Mouse (Mus musculus) heart, postnatal 0 days (tissue): Measurements from ENCODE around the gene Odf3. TPM values are rescaled to one million over a fixed set of nuclear protein-coding genes. Genes with fewer than 3 reads are reported as not detected.

ENCODE experiments used
- ATAC-seq: fragments of 200-750 bp; cut with Nextera tagmentation; 2 replicates; pipeline ENCODE4 v1.8.0; 2017; ENCODE audit warnings: low read depth, moderate number of reproducible peaks, moderate library complexity; ENCODE audit not compliant: insufficient read depth
- DNase-seq: peaks from one replicate; pipeline ENCODE4 v3.0.0-alpha.2; 2016; ENCODE audit warnings: low spot score
- H3K27ac ChIP-seq: fragments of 300-500 bp; sonication (generic); 2 replicates; pipeline ENCODE4 v1.5.1; 2014; ENCODE audit warnings: low read depth, mild to moderate bottlenecking
- H3K27me3 ChIP-seq: fragments of 300-500 bp; sonication (generic); 2 replicates; pipeline ENCODE4 v1.6.1; 2014; ENCODE audit warnings: low read length, mixed read lengths; ENCODE audit not compliant: control insufficient read depth, insufficient read depth
- H3K36me3 ChIP-seq: fragments of 300-500 bp; sonication (generic); replicated peaks from 2 replicates; pipeline ENCODE4 v1.6.1; 2014; ENCODE audit warnings: low read length, mixed read lengths; ENCODE audit not compliant: control insufficient read depth, insufficient read depth
- H3K4me1 ChIP-seq: fragments of 300-500 bp; sonication (generic); 2 replicates; pipeline ENCODE4 v1.6.1; 2014; ENCODE audit warnings: antibody characterized with exemption; ENCODE audit not compliant: control insufficient read depth, insufficient read depth
- H3K4me2 ChIP-seq: fragments of 300-500 bp; sonication (generic); 2 replicates; pipeline ENCODE4 v1.6.1; 2014; ENCODE audit warnings: low read depth, mild to moderate bottlenecking, low read length, moderate library complexity
- H3K4me3 ChIP-seq: fragments of 300-500 bp; sonication (generic); 2 replicates; pipeline ENCODE4 v1.5.1; 2014; ENCODE audit warnings: low read depth, low read length
- H3K9ac ChIP-seq: fragments of 300-500 bp; sonication (generic); replicated peaks from 2 replicates; pipeline ENCODE4 v1.6.1; 2014; ENCODE audit warnings: low read depth, low read length, mixed read lengths
- H3K9me3 ChIP-seq: fragments of 300-500 bp; sonication (generic); replicated peaks from 2 replicates; pipeline ENCODE4 v1.6.1; 2016; ENCODE audit warnings: low read length; ENCODE audit not compliant: control insufficient read depth
- CTCF ChIP-seq: IDR thresholded peaks from 2 replicates; pipeline ENCODE4 v1.5.1; 2016; ENCODE audit warnings: antibody characterized with exemption, control low read depth, low read depth
- EP300 ChIP-seq: IDR thresholded peaks from 2 replicates; pipeline ENCODE4 v1.6.1; 2016; ENCODE audit warnings: antibody characterized with exemption, low read depth
- WGBS: fragments of 180-500 bp; shearing (Covaris S2); extraction: QIAGEN DNeasy Blood & Tissue Kit; methylation state at CpG from one replicate; pipeline ENCODE4 v1.1.7; 2014; 5-methylcytosine and 5-hydroxymethylcytosine counted together
- polyA plus RNA-seq: library from polyadenylated mRNA; unstranded; fragments of >200 nt; fragmentation: Nextera tagmentation; extraction: Ambion mirVana; gene quantifications from 2 replicates; pipeline ENCODE4 v1.2.1, GENCODE M21; 2015
- total RNA-seq: library from RNA; depleted of rRNA; stranded (reverse); fragments of >200 nt; gene quantifications from 2 replicates; pipeline ENCODE4 v1.2.3, GENCODE M21; 2014; ENCODE audit warnings: low replicate concordance

Gene Odf3
- total and polyA plus RNA-seq, 2 experiments from 2014 or later: not detected

- H3K27me3 ChIP-seq: peaks cover 20% of the 10 kb centered on the region; the same call in 1 of the 2 replicates
Observed at GRCm38 (mm10) chr7:140845683-140846082, 1.9 kb upstream of the Odf3 start.

GRCm38 (mm10) chr7:140846676-140847075, 929 bp upstream of the Odf3 start:
- H3K27ac ChIP-seq: no peak overlapping the region
- TF ChIP-seq EP300 (no peak), CTCF (no peak)
- H3K4me3 ChIP-seq: no peak overlapping the region
- ATAC-seq (no peak), DNase-seq (no peak)
- peaks cover 4% of the 10 kb centered on the region; the same call in 1 of the 2 replicates for H3K36me3 ChIP-seq
- H3K27me3 ChIP-seq: peaks cover 10% of the 10 kb centered on the region; the same call in 1 of the 2 replicates
- H3K9ac ChIP-seq: no peak overlapping the region
- H3K4me2 ChIP-seq: no peak overlapping the region
- H3K9me3 ChIP-seq: no peaks in the 10 kb centered on the region
- no peaks in the 10 kb centered on the region for H3K4me1 ChIP-seq
- WGBS: 80% methylated on average over 10 of the region's 10 CpGs

More at GRCm38 (mm10) chr7:140845683-140846082, 1.9 kb upstream of the Odf3 start:
- no peak overlapping the region for H3K27ac ChIP-seq
- WGBS: 65% methylated on average over 4 of the region's 4 CpGs
- TF ChIP-seq CTCF (no peak), EP300 (no peak)
- H3K4me3 ChIP-seq: no peak overlapping the region
- ATAC-seq: no peak
- no peaks in the 10 kb centered on the region for H3K9me3 ChIP-seq
- H3K4me1 ChIP-seq: no peaks in the 10 kb centered on the region
- H3K36me3 ChIP-seq: no peaks in the 10 kb centered on the region
- no peak for DNase-seq
- no peak overlapping the region for H3K9ac ChIP-seq
- H3K4me2 ChIP-seq: no peak overlapping the region

GRCm38 (mm10) chr7:140848591-140848990, 986 bp downstream of the Odf3 start:
- Histone ChIP-seq H3K4me2 (no peak overlapping the region), H3K27me3 (no peaks in the 10 kb centered on the region), H3K4me3 (no peak overlapping the region), H3K27ac (no peak overlapping the region), H3K9ac (no peak overlapping the region), H3K4me1 (no peaks in the 10 kb centered on the region), H3K9me3 (no peaks in the 10 kb centered on the region), H3K36me3 (peaks cover 23% of the 10 kb centered on the region)
- WGBS: 86% methylated on average over 9 of the region's 10 CpGs
- TF ChIP-seq CTCF (no peak), EP300 (no peak)
- no peak for ATAC-seq
- no peak for DNase-seq

- WGBS: 96% methylated on average over 4 of the region's 4 CpGs
- Histone ChIP-seq H3K4me2 (no peak overlapping the region), H3K9ac (no peak overlapping the region), H3K4me1 (peaks cover 7% of the 10 kb centered on the region), H3K4me3 (no peak overlapping the region), H3K9me3 (no peaks in the 10 kb centered on the region), H3K27me3 (no peaks in the 10 kb centered on the region), H3K36me3 (peaks cover 37% of the 10 kb centered on the region), H3K27ac (no peak overlapping the region)
- ATAC-seq (no peak), DNase-seq (no peak)
- TF ChIP-seq EP300: no peak
- no peak for TF ChIP-seq CTCF
Observed at GRCm38 (mm10) chr7:140851916-140852315, 4.3 kb downstream of the Odf3 start.

- H3K4me1 ChIP-seq: peaks cover 17% of the 10 kb centered on the region
- no peak overlapping the region for H3K4me3 ChIP-seq
- no peak overlapping the region for H3K27ac ChIP-seq
- TF ChIP-seq CTCF (no peak), EP300 (no peak)
- peaks cover 37% of the 10 kb centered on the region for H3K36me3 ChIP-seq
- WGBS: 81% methylated on average over 9 of the region's 9 CpGs
- no peaks in the 10 kb centered on the region for H3K9me3 ChIP-seq
- no peak overlapping the region for H3K4me2 ChIP-seq
- DNase-seq (no peak), ATAC-seq (no peak)
- no peak overlapping the region for H3K9ac ChIP-seq
- no peaks in the 10 kb centered on the region for H3K27me3 ChIP-seq
Observed at GRCm38 (mm10) chr7:140853386-140853785, 5.8 kb downstream of the Odf3 start.

GRCm38 (mm10) chr7:140854483-140854882, 6.9 kb downstream of the Odf3 start:
- no peak overlapping the region for H3K4me2 ChIP-seq
- H3K4me3 ChIP-seq: no peak overlapping the region
- no peak for DNase-seq
- TF ChIP-seq CTCF (no peak), EP300 (no peak)
- H3K9ac ChIP-seq: no peak overlapping the region
- H3K27ac ChIP-seq: no peak overlapping the region
- H3K4me1 ChIP-seq: peaks cover 20% of the 10 kb centered on the region
- no peaks in the 10 kb centered on the region for H3K27me3 ChIP-seq
- ATAC-seq: no peak
- H3K36me3 ChIP-seq: peaks cover 45% of the 10 kb centered on the region
- WGBS: 92% methylated on average over 18 of the region's 18 CpGs
- no peaks in the 10 kb centered on the region for H3K9me3 ChIP-seq
